Mouse (Mus musculus): ENCODE results near the gene 1700003F12Rik.
A peak's percentile ranks its signal among the peaks of the same experiment; 100 is the strongest.

1700003F12Rik gene

DNA sequence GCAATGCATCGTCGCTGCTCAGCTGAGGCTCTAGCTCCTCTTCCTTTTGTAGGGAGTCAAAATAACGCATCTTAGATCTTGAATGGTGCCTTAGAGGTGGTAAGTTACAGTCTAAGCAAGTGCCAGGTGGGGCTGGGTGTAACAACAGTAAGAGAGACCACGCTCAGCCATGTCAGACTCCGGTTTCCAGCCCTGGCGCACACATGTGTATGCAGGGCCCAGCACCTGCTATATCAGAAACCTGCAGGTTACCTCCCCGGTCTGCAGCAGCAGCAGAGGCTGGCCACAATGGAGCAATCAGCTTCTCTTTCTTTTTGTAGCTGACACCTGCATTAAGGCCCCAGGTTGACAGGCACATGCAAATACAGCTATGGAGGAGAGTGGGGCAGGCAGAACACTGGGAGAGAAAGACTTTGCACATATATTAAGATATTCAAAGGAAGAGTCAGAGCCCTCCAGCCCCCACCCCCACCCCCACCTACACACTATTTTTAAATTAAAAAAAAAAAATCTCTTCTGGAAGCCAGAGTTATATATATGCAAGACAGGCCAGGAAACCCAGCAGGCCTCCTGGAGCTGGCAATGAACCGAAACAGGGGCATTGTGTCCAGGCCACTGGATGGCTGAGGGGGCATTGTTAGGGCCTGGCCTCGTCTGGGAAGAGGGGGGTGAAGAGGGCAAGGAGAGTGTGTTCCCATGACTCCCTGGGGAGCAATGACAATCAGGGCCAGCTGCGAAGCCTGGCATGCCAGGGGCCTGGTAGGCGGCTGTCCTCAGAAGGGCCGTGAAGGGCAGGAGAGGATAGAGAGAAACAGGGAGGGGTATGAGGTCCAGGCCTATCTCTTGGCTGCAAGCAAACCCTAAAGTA, 30.2 kb downstream of the 1700003F12Rik start:
- DNase-seq, result no peak

- no peak for DNase-seq
These were observed 30.8 kb downstream of the 1700003F12Rik start for GRCm38 (mm10) chr2:154577744-154578067.

DNA sequence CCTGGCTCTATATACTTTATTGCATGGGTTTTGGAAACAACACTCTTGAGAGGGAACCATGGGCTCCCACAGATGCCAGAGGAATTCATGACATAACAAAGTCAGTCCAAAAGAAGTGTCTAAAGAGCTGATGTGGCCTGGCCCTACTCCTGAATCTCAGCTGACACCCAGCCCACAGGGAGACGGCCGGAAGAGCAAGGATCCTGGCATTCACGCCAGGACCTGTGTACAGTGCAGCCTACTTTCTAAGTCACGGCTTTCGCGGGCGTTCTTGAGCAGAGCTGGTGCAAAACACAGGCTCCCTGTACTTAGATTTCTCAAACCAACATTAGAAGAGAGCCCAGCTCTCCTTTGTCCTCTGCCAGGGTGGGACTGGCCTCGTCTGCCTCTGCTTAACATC, 33.7 kb downstream of the 1700003F12Rik start:
- no peak for DNase-seq

DNA sequence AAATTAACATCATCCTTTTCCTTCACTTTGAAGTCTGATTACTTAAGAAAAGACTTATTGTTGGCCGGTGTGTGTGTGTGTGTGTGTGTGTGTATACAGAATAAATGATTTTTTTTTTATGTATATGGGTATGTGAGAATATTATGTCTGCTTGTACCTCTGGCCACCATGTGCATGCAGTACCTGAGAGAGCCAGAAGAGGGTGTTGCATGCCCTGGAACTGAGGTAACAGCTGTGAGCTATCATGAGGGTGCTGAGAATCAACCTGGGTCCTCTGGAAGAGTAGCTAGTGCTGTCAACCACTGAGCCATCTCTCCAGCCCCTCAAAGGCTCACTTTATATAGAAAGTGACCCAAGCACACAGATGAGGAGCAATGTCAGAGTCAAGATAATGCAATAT, 34.5 kb downstream of the 1700003F12Rik start:
- no peak for DNase-seq

DNA sequence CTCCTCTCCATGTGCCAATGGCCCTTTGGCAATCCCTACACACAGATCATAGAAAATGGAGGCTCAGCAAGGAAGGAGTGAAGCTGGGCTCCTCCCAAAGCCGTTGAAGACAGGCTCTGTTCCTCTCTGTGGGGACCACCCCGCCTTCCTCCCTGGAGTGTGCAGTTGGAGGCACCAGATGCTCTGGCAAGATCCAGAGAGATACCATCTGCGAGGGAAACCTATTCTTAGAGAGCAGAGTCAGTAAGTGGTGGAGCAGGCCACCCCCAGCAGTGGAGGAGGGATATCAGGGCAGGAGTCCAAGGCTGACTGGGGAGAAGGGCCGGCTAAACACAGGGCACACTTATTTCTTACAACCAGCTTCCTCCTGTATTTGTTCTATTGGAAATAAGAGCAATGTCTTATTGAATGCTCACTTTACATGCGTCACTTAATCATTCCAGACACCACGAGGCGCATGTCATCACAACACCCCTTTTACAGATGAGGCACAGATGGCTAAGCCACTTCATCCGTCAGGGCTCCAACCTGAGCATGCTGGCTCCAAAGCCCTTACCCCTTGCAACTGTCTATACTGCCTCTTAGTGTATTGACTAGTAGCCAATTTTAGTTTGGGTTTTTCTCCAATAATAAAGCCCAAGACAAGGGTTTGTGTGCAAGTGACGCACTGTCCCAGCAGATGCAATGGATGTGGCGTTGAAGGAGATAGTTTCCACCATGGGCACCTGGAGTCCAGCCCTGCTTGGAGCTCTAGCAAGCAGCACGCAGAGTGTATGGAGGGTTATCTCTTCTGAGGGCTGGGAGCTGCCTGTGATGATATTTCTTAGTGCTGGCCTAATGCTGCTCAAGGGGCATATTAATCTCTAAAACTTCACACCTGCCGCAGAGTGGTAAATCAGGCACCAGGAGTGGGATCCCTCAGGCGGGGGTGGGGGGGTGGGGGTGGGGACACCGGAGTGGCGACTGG, 37.3 kb downstream of the 1700003F12Rik start:
- peak; percentile 83 to 91 for DNase-seq

GRCm38 (mm10) chr2:154584931-154585601, 38.2 kb downstream of the 1700003F12Rik start:
- DNase-seq, result peak; percentile 74 to 83

DNA sequence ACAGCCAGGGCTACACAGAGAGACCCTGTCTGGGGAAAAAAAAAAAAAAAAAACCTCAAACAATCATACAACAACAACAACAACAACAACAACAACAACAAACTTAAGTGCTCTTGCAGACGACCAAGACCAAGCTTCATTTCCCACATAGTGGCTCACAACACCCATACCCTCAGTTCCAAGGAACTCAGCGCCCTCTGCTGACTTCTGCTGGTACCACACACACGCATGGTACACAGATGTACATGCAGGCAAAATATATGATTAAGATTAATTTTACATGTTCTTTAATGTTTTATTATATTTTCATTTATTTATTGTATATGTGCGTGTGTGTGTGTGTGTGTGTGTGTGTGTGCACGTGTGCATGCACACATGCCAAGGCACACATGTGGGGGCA, 39.5 kb downstream of the 1700003F12Rik start:
- DNase-seq, result peak; percentile 78 to 92

GRCm38 (mm10) chr2:154589051-154589450, 42.2 kb downstream of the 1700003F12Rik start:
- DNase-seq, result no peak

GRCm38 (mm10) chr2:154591239-154591638, 44.4 kb downstream of the 1700003F12Rik start:
- no peak for DNase-seq

DNA sequence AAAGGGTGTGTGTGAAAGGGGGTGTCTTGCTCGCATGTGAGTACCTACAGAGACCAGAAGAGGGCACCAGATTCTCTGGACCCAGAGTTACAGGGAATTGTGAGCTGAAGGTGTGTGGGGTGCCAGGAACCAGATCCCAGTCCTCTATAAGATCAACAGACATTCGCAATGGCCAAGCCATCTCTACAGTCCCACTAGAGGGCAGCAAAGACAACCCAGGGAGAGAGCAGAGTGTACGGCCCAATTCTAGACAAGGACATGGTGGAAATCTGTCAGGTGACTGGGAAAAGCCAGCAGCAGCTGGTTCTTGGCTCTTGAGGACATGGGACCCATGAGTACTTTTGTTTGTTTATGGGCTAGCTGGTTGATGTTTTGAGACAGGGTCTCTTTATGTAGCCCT, 46.1 kb downstream of the 1700003F12Rik start:
- DNase-seq, result peak; percentile 46 to 49

- DNase-seq, result peak; percentile 75 to 78
These were observed 48.9 kb downstream of the 1700003F12Rik start for GRCm38 (mm10) chr2:154595775-154596174.

DNA sequence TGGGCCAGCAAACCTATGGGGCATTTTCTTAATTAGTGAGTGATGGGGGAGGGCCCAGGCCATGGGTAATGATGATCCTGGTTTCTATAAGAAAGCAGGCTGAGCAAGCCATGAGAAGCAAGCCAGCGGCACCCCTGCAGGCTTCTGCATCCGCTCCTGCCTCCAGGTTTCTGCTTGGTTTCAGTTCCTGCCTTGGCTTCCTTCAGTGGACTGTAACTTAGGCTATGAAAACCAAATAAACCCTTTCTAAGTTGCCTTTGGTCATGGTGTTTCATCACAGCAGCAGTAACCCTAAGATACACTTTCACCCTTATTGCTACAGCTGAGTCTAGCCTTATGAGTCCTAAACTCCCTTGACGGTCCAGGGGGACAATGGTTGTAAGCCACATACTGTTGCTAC, 50.5 kb downstream of the 1700003F12Rik start:
- no peak for DNase-seq

Measured in cerebellum, postnatal 14 days (tissue).